Mouse (Mus musculus) CH12.LX (cell line): ENCODE results near the gene Gpnmb.

Experiments
- BHLHE40 ChIP-seq: IDR thresholded peaks from 2 replicates; pipeline ENCODE4 v1.6.1; 2011; ENCODE audit warnings: mild to moderate bottlenecking, low read depth, low read length, improper control_type of control experiment
- CTCF ChIP-seq, 2 experiments: IDR thresholded peaks in 1 of 2; conservative IDR thresholded peaks in 1 of 2; 2 replicates each; pipeline ENCODE4 v1.5.1; 2011 to 2012; ENCODE audit warnings: low read depth in 2 of 2, low read length in 2 of 2, improper control_type of control experiment in 1 of 2, inconsistent platforms in 1 of 2, mild to moderate bottlenecking in 1 of 2, moderate library complexity in 1 of 2
- JUN ChIP-seq: IDR thresholded peaks from 2 replicates; pipeline ENCODE4 v1.6.1; 2011; ENCODE audit warnings: low read depth, mild to moderate bottlenecking, low read length, improper control_type of control experiment, moderate library complexity; ENCODE audit not compliant: insufficient read depth
- NRF1 ChIP-seq: IDR thresholded peaks from 2 replicates; pipeline ENCODE4 v1.6.1; 2014; ENCODE audit warnings: low read depth, mild to moderate bottlenecking, inconsistent platforms, low read length, improper control_type of control experiment, moderate library complexity
- POLR2A ChIP-seq: IDR thresholded peaks from 2 replicates; pipeline ENCODE4 v1.6.1; 2011; ENCODE audit warnings: low read depth, mild to moderate bottlenecking, improper control_type of control experiment, low read length
- RCOR1 ChIP-seq: conservative IDR thresholded peaks from 2 replicates; pipeline ENCODE4 v1.6.1; 2012; ENCODE audit warnings: low read depth, mild to moderate bottlenecking, inconsistent platforms, low read length, improper control_type of control experiment
- ZKSCAN1 ChIP-seq: IDR thresholded peaks from 2 replicates; pipeline ENCODE4 v1.6.1; 2012; ENCODE audit warnings: low read depth, inconsistent platforms, low read length, improper control_type of control experiment, borderline replicate concordance
- ZMIZ1 ChIP-seq: IDR thresholded peaks from 2 replicates; pipeline ENCODE4 v1.6.1; 2012; ENCODE audit warnings: low read depth, mild to moderate bottlenecking, inconsistent platforms, low read length, improper control_type of control experiment

GRCm38 (mm10) chr6:48998186-48998585 lies 38.2 kb upstream of the Gpnmb start:
- no peak for TF ChIP-seq JUN
- no peak for TF ChIP-seq BHLHE40
- TF ChIP-seq POLR2A: no peak
- TF ChIP-seq RCOR1: no peak
- no peak for TF ChIP-seq ZKSCAN1
- TF ChIP-seq NRF1: no peak
- no peak for TF ChIP-seq ZMIZ1
- TF ChIP-seq CTCF (conservative IDR thresholded peaks at IDR 0.05 in 1 of 2, IDR thresholded peaks at IDR 0.05 in 1 of 2; ENCODE audit: low read depth in 2 of 2, low read length in 2 of 2): no peak
